Mouse (Mus musculus): Measurements from ENCODE around the gene Arnt2. TPM values are rescaled to one million over a fixed set of nuclear protein-coding genes. Genes with fewer than 3 reads are reported as not detected.

Gene Arnt2
- total RNA-seq, 2 experiments from 2014 or later: 160 to 172 TPM

DNA sequence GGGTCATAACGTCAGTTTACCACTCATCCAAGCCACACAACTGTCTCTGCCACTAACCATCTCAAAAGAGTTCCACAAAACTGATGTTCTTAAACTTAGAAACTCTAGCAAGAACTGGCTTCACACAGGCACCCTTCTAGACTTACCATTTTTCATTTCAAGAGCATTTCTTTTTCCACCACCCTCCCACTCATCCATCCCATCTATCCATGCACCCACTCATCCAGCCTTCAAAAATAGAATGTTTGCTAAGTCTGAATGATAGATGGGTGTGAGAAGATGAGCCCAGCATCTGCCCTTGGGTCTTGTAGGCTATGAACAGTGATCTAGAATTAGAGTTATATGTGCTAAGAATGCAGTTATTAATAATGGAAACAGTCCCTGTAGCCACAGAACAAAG, 109.7 kb downstream of the Arnt2 start:
- DNase-seq (ENCODE audit: low spot score in 2 of 2): no peak

- no peak for DNase-seq (ENCODE audit: low spot score in 2 of 2)
Observed at GRCm38 (mm10) chr7:84299601-84300000, 110.4 kb downstream of the Arnt2 start.

DNA sequence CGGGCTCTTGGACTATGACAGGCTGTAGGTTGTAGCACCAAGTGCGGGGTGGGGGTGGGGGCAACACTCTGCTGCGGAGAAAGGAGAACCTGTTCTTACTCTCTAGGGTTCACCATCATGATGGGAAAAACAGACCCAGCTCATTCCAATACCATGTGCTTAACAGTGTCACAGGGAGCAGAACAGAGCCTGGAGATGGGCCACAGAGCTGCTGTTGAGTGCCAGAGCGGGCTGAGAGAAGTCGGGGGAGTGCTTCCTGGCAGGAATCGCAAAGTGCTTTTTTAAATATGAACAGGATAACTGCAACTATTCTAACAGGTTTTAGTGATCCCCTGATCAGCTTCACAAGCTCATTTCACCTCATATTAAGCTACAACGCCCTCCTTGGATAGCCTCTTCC, 116.9 kb downstream of the Arnt2 start:
- no peak for DNase-seq (ENCODE audit: low spot score in 2 of 2)

DNA sequence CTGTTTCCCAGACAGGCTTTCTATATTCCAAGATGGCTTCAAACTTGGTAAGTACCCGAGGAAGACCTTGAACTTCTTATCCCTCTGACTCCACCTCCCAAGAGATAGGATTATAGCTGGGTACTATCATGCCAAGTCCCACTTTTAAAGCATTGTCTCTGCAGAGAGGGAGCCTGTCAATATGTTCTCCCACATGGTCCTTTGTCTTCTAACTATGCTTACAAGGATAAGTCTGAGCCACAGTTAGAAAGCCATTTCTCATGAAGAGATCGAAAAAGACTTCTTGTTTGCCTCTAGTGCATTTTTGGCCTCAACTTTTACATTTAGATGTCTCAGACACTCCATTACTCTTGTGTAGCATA, 122.8 kb downstream of the Arnt2 start:
- DNase-seq (ENCODE audit: low spot score in 2 of 2): no peak

- no peak for DNase-seq (ENCODE audit: low spot score in 2 of 2)
Observed at GRCm38 (mm10) chr7:84286526-84287225, 123.3 kb downstream of the Arnt2 start.

DNA sequence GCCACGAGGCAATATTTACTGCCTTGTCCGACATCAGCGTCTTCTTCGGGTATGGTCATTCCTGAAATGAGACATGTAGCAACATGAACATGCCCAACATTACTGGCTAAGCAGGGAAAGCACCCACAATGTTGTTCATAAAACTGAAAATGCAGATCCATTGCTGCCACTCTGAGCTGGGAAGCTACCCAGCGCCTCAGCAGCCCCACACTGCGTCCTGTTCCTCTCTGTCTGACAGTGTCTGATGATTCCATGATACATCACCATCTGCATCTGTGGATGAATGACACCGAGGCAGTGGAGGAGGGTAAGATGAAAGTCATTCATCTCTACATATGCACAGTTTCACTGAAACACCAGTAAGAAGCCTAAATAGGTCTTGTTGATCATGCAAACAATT, 124.2 kb downstream of the Arnt2 start:
- peak in 1 of 2 experiments; percentile 34 for DNase-seq (ENCODE audit: low spot score in 2 of 2)

GRCm38 (mm10) chr7:84284974-84285373, 125.0 kb downstream of the Arnt2 start:
- no peak for DNase-seq (ENCODE audit: low spot score in 2 of 2)

- no peak for DNase-seq (ENCODE audit: low spot score in 2 of 2)
Observed at GRCm38 (mm10) chr7:84282231-84282630, 127.7 kb downstream of the Arnt2 start.

DNA sequence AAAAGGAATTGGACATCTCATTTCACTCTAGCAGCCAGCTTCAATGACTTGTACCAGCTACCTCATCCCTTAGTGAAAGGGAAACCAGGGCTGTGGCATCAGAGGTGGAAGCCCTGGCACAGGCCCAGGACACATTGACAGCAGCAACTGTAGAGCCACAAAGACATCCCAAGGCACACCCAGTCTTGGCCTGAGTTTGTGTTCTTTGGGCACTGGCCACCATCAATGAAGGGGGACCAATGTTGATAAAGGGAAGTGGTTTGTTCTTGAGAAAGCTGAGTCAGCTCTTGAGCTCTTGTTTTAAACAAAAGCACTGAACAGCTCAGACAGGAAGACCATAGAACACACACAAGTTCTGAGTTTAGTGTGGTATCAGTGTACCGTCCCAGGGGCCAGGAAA, 130.7 kb downstream of the Arnt2 start:
- DNase-seq (ENCODE audit: low spot score in 2 of 2): no peak

- no peak for DNase-seq (ENCODE audit: low spot score in 2 of 2)
Observed at GRCm38 (mm10) chr7:84275312-84275711, 134.7 kb downstream of the Arnt2 start.

DNA sequence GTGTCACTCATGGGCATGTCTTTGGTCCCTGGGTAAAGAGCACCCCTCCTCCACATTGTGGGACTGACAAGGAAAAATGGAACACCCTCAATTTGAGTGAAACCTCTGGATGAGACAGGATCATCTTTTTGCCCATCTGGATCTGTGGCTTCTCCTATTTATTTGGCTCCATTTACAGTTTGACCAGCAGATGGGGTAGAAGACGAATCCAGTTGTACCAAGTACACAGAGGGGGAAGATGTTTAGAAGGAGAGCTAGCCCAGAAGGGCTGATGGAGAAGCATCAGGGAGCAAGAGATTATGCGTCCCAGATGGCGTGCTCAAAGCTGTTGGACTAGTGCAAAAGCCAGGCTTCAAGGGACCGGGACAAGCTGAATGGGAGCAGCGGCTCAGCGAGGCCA, 136.0 kb downstream of the Arnt2 start:
- DNase-seq (ENCODE audit: low spot score in 2 of 2): no peak

DNA sequence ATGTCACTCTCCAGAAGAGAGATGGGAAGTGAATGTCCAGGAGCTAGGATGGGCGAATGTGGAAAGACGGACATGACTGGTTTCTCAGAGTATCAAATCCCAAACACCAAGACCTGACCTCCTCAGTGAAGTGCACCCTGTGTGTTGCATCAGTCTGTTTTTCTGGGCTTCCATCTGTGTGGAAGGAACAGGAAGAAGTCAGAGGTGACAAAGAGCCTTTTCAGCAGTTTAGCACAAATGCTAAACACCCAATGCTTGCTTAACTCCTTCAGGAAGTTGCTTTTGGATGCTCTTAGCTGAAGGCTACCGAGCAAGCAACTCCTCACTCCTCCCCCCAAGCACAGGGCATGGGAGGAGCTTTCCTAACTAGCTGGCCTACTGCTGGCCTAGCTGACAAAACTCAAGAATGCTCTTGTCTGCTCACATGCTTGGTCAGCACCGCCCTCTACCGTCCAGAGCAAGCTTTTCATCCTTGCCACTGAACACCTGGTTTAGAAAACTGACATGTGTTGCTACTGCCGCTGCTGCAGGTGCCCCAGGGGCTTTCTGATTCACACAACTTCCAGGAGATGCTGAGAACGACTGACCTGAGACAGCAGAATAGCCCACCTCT, 137.7 kb downstream of the Arnt2 start:
- DNase-seq (ENCODE audit: low spot score in 2 of 2): peak; percentile 73 to 78

DNA sequence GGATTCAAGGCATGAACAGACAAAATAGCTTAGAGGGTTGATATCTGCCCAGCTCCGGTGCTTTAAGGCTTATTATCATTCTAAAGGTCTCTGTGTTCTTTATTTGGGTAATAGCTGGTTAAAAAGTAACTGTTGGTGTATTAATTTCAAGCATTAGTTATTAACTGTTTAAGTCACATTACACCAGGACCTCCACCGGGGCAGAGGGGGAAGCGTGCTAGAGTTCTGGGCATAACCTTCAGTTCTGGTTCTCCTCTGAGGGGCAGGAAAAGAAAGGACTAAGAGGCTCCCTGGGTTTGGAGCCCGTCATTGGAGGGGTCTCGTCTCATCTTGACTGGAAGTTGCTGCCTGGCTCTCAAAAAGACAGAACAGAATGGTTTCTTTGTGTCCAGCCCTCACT, 138.5 kb downstream of the Arnt2 start:
- DNase-seq (ENCODE audit: low spot score in 2 of 2): no peak

DNA sequence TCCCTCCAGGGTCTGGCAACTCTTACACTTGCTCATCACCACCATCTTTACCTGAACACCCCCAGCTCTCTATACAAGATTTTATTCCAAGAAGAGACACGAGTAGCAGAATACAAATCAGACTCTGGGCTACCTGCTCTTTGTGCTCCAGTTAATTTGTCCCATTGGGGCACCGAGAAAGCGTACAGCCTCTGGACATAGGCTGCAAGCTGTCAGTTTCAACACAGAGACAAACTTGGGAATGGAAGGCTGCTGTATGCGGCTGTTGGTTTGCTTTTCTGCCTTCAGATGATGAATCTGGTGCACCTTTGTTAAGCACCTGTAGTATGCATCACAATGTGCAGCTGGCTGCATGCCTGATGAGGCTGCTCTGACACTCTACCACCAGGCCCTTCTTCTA, 146.5 kb downstream of the Arnt2 start:
- no peak for DNase-seq (ENCODE audit: low spot score in 2 of 2)

DNA sequence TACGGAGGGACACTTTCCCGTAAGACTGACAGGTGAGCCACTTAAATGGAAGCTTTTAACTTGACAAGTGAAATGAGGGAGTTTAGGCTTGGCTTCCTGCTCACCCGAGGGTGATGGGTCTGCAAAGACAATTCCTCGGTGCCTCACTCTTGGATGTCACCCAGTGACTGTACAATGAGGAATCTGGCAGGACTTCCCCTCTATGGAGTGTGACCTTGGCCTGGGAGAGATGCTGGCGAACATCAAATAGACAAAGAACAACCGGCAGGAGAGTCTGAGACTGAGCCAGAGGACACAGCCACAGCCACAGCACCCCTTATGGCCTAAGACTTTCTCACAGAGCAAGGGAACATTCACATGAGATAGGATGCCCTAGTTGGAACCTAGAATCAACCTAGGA, 148.6 kb downstream of the Arnt2 start:
- no peak for DNase-seq (ENCODE audit: low spot score in 2 of 2)

GRCm38 (mm10) chr7:84260401-84260800, 149.6 kb downstream of the Arnt2 start:
- DNase-seq (ENCODE audit: low spot score in 2 of 2): no peak

DNA sequence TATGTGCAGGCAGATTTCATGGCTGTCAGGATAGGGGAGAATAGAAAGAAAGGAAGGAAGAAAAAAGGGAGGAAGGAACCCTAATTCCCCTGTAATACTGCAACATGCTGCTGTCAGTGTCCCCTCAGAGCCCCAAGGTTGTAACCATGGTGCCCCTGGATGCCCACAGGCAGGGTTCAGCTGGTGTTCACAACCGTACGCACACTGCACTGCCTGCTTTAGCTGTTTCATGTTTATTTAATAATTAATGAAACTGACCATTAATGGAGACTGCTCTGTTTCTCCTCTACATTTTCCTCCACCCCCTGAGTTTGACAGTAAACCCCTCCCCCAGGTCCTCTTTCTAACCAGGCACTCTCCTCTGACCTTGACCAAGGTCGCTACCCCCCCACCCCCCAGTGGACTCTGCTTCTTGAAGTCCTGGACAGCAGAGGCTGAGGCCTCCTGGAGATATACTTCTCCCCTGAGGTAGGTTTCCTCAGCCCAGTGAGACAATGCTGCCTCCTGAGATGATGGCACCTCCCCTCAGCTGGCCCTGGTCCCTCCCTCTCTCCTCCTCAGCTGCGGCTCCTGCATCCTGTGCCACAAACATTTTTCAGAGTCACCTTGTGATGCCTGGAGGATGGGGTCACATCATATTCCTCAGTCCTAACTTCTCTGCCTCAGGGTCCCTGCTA, 150.5 kb downstream of the Arnt2 start:
- DNase-seq (ENCODE audit: low spot score in 2 of 2): no peak

GRCm38 (mm10) chr7:84256661-84257060, 153.3 kb downstream of the Arnt2 start:
- no peak for DNase-seq (ENCODE audit: low spot score in 2 of 2)

DNA sequence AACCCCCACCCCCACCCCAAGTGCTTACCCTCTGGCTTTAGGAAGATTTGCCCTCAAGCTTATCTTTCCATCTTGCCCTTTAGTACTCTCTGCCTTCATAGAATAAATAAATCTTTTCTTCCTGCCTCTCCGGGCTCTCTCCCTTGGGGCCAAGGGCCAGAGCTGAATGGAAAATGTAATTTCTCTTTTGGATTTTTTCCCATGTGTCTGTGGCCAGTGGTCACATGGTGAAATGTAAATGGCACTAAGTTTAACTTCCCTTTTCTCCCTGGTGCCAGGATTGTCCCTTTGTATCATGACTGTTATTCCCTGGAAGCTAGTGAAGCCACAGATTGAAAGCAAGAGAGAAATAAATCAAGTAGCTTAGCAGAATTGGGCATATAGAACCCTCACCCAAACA, 153.7 kb downstream of the Arnt2 start:
- DNase-seq (ENCODE audit: low spot score in 2 of 2): no peak

DNA sequence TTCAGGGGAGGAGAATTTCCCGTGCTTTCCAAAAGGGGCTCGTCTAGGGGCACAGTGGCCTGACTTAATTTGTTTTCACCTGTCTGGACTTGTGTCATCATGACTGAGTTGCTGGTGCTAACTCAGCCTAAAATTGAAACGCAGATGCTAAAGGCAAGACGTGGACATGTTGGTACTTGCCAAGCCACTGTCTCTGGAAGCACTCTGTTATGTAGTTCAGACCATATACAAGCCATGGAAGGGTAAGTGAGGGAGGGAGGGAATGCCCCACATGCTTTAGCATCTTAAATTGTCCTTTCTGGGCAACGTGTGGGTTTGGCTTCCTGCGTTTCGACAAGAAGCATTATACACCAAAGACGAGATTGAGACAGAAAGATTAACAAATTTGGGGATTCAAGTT, 155.1 kb downstream of the Arnt2 start:
- DNase-seq (ENCODE audit: low spot score in 2 of 2): no peak

DNA sequence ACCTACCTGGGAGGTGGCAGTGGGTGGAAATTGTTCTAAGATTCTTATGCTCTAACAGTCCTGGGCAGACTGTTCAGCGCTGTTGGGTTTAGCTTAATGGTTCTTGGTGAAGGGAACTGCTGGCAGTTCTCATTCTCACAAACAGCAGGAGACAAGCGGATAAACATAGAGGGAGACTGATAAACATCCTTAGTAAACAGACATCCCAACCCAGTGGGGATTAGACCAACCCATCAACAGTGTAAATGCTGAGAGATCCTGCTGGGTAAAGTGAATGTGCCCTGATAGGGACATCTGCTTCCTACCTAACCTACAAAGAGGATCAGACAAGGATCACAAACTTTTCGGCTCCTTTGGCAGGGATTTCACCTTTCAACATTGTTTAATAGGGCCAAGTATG, 155.7 kb downstream of the Arnt2 start:
- DNase-seq (ENCODE audit: low spot score in 2 of 2): no peak

DNA sequence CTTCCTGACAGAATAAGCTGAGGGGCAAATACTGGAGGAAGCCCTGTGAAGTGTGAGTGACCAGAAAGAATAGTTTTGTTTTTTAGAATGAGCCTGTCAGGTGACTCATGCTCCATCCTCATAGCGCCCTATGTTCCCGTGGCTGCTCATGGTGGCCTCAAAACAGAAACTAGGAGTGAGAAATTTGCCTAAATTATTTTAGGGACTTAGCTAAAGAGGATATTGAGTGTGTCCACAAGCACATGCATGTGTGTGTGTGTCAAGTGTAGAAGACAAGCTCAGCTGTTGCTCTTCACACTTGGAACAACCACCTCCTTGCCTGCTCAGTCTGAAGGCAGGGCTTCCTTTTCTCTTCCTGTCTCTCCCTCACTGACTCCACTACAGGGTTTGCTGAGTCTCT, 158.3 kb downstream of the Arnt2 start:
- no peak for DNase-seq (ENCODE audit: low spot score in 2 of 2)

- DNase-seq (ENCODE audit: low spot score in 2 of 2): no peak
Observed at GRCm38 (mm10) chr7:84250736-84251135, 159.2 kb downstream of the Arnt2 start.
